ENCODE assay signal across 8 mouse cellular contexts in genomic region chr8:71569366-71570290, GRCm38 (mm10). TPM values are rescaled to one million over a fixed set of nuclear protein-coding genes. Genes with fewer than 3 reads are reported as not detected.
A peak's percentile ranks its signal among the peaks of the same experiment; 100 is the strongest.
DNase-seq lines count a peak whose midpoint lies in the region; ATAC-seq and TF ChIP-seq lines count a peak whose summit lies in the region.

No protein-coding gene starts in this region.

- peak; percentile 99 for DNase-seq in ES-CJ7 (ENCODE audit: low read depth, low spot score)
- DNase-seq in cerebellum, adult 2 months, result peak; percentile 95 to 97
- peak; percentile 75 to 83 for DNase-seq in heart, postnatal 14 days
- DNase-seq in kidney, postnatal 4 days, result peak; percentile 89 to 94
- DNase-seq in liver, embryonic 14.5 days (ENCODE audit: low read depth in 3 of 3, low spot score in 3 of 3), result peak; percentile 43 to 54 (median 51)
- DNase-seq in neural tube, embryonic 10.5 days (ENCODE audit: extremely low spot score, low spot score), result peak; percentile 80

- peak; percentile 37; the same call in 1 of the 2 replicates for TF ChIP-seq POLR2A in cerebellum, adult 2 months (IDR thresholded peaks at IDR 0.05; ENCODE audit: borderline replicate concordance, insufficient read depth, low read length)

- TF ChIP-seq CTCF in cerebellum, adult 2 months (IDR thresholded peaks at IDR 0.05; ENCODE audit: borderline replicate concordance, insufficient read depth, low read depth, low read length), result no peak
- no peak for TF ChIP-seq CTCF in liver, embryonic 14.5 days (IDR thresholded peaks at IDR 0.05; ENCODE audit: low read depth)

- WGBS in cerebellum, adult 2 months, result under 1% methylated on average over 51 of the region's 51 CpGs
- 1% methylated on average over 51 of the region's 51 CpGs for WGBS in forebrain, embryonic 16.5 days
- 3% methylated on average over 51 of the region's 51 CpGs for WGBS in liver, embryonic 14.5 days (ENCODE audit: insufficient replicate concordance)
- WGBS in stomach, embryonic 15.5 days, result under 1% methylated on average over 51 of the region's 51 CpGs

- intact Hi-C loops in heart, postnatal 14 days (cut with DNase I), result no loop called here

- peak overlapping the region; percentile 53 for H3K4me2 ChIP-seq in forebrain, embryonic 16.5 days (ENCODE audit: low read length)
- H3K4me2 ChIP-seq in liver, embryonic 14.5 days (ENCODE audit: low read depth), result peak overlapping the region; percentile 73
- H3K4me2 ChIP-seq in stomach, embryonic 15.5 days, result peak overlapping the region; percentile 88

- peak overlapping the region; percentile 92 for H3K4me3 ChIP-seq in cerebellum, adult 2 months (replicated peaks; ENCODE audit: insufficient read depth, low read depth, low read length)
- peak overlapping the region; percentile 66 for H3K4me3 ChIP-seq in forebrain, embryonic 16.5 days (replicated peaks; ENCODE audit: low read length)
- H3K4me3 ChIP-seq in liver, embryonic 14.5 days (ENCODE audit: insufficient read depth in 1 of 2, low read depth in 2 of 2, low read length in 2 of 2), result peak overlapping the region; percentile 40 to 64
- H3K4me3 ChIP-seq in stomach, embryonic 15.5 days (replicated peaks), result peak overlapping the region; percentile 67

- no peaks in the 10 kb centered on the region for H3K36me3 ChIP-seq in forebrain, embryonic 16.5 days (ENCODE audit: control insufficient read depth, insufficient read depth)
- H3K36me3 ChIP-seq in liver, embryonic 14.5 days (replicated peaks; ENCODE audit: control insufficient read depth, insufficient read depth, low read depth), result no peaks in the 10 kb centered on the region
- H3K36me3 ChIP-seq in stomach, embryonic 15.5 days, result no peaks in the 10 kb centered on the region

- peak overlapping the region; percentile 87 for H3K27ac ChIP-seq in cerebellum, adult 2 months (ENCODE audit: insufficient read depth, low read length)
- H3K27ac ChIP-seq in forebrain, embryonic 16.5 days (ENCODE audit: low read length), result peak overlapping the region; percentile 79
- no peak overlapping the region for H3K27ac ChIP-seq in liver, embryonic 14.5 days
- peak overlapping the region; percentile 94 for H3K27ac ChIP-seq in stomach, embryonic 15.5 days

- peaks cover 12% of the 10 kb centered on the region for H3K4me1 ChIP-seq in cerebellum, adult 2 months (ENCODE audit: control insufficient read depth, insufficient read depth, low read length)
- H3K4me1 ChIP-seq in forebrain, embryonic 16.5 days (replicated peaks; ENCODE audit: control insufficient read depth, insufficient read depth, low read length), result peaks cover 32% of the 10 kb centered on the region
- peaks cover 3 to 7% of the 10 kb centered on the region in 2 experiments for H3K4me1 ChIP-seq in liver, embryonic 14.5 days (replicated peaks; ENCODE audit: control insufficient read depth in 2 of 2, insufficient read depth in 2 of 2, low read length in 1 of 2)
- H3K4me1 ChIP-seq in stomach, embryonic 15.5 days, result peaks cover 17% of the 10 kb centered on the region

- H3K9me3 ChIP-seq in forebrain, embryonic 16.5 days (ENCODE audit: control insufficient read depth, low read length), result no peaks in the 10 kb centered on the region
- H3K9me3 ChIP-seq in liver, embryonic 14.5 days (ENCODE audit: control insufficient read depth, low read length), result no peaks in the 10 kb centered on the region
- H3K9me3 ChIP-seq in stomach, embryonic 15.5 days, result no peaks in the 10 kb centered on the region

- peak; percentile 81 for ATAC-seq in forebrain, embryonic 16.5 days
- ATAC-seq in liver, embryonic 14.5 days (ENCODE audit: insufficient read depth), result peak; percentile 71
- peak; percentile 74 for ATAC-seq in stomach, embryonic 15.5 days (ENCODE audit: insufficient read depth, low FRiP score, low read depth)

- TF ChIP-seq EP300 in liver, embryonic 14.5 days (IDR thresholded peaks at IDR 0.05; ENCODE audit: low read depth), result no peak

- H3K9ac ChIP-seq in forebrain, embryonic 16.5 days (replicated peaks; ENCODE audit: low read depth, low read length), result peak overlapping the region; percentile 56
- H3K9ac ChIP-seq in liver, embryonic 14.5 days (replicated peaks), result no peak overlapping the region
- H3K9ac ChIP-seq in stomach, embryonic 15.5 days, result peak overlapping the region; percentile 10; the same call in 1 of the 2 replicates

- no peaks in the 10 kb centered on the region for H3K27me3 ChIP-seq in cerebellum, adult 2 months (ENCODE audit: control insufficient read depth, insufficient read depth, low read length)
- no peaks in the 10 kb centered on the region for H3K27me3 ChIP-seq in forebrain, embryonic 16.5 days (replicated peaks; ENCODE audit: control insufficient read depth, insufficient read depth, low read length)
- peaks cover 9% of the 10 kb centered on the region for H3K27me3 ChIP-seq in liver, embryonic 14.5 days (ENCODE audit: control insufficient read depth, insufficient read depth, low read length)
- no peaks in the 10 kb centered on the region for H3K27me3 ChIP-seq in stomach, embryonic 15.5 days (replicated peaks)

RNA-seq across cellular contexts. Expression of gene Slc27a1, which starts 0.9 kb away (rescaled TPM):
- 142 and 153 TPM in 2 replicates for polyA plus RNA-seq in cerebellum, adult 2 months (2012; rRNA removed)
- polyA plus RNA-seq in forebrain, embryonic 16.5 days (2015; fragmentation: Nextera tagmentation; extraction: Ambion mirVana), result 74.6 and 75.9 TPM in 2 replicates
- 100 to 1,000 TPM; 127 to 151 TPM for total RNA-seq in heart, postnatal 14 days (2021)
- 1.9 and 2.4 TPM in 2 replicates for polyA plus RNA-seq in liver, embryonic 14.5 days (2012; rRNA removed)
- 0.28 and 0.71 TPM in 2 replicates for polyA plus RNA-seq in liver, embryonic 14.5 days (2014; fragmentation: Nextera tagmentation; extraction: Ambion mirVana)
- polyA plus RNA-seq in stomach, embryonic 15.5 days (2015; fragmentation: Nextera tagmentation; extraction: Ambion mirVana), result 37.1 and 38.8 TPM in 2 replicates

RNA-seq across cellular contexts. Expression of gene Nxnl1, which starts 3.2 kb away (rescaled TPM):
- polyA plus RNA-seq in cerebellum, adult 2 months (2012; rRNA removed), result 0.10 and 0.11 TPM in 2 replicates
- polyA plus RNA-seq in forebrain, embryonic 16.5 days (2015; fragmentation: Nextera tagmentation; extraction: Ambion mirVana), result not detected in 2 replicates
- total RNA-seq in heart, postnatal 14 days (2021), result under 1 TPM; 0.10 to 0.17 TPM
- not detected in 2 replicates for polyA plus RNA-seq in liver, embryonic 14.5 days (2012; rRNA removed)
- polyA plus RNA-seq in liver, embryonic 14.5 days (2014; fragmentation: Nextera tagmentation; extraction: Ambion mirVana), result 0.06 TPM in 2 replicates
- polyA plus RNA-seq in stomach, embryonic 15.5 days (2015; fragmentation: Nextera tagmentation; extraction: Ambion mirVana), result 0.08 and 0.15 TPM in 2 replicates

RNA-seq across cellular contexts. Expression of gene Tmem221, which starts 11.0 kb away (rescaled TPM):
- polyA plus RNA-seq in cerebellum, adult 2 months (2012; rRNA removed), result 0.21 and 0.26 TPM in 2 replicates
- 0.15 and 0.16 TPM in 2 replicates for polyA plus RNA-seq in forebrain, embryonic 16.5 days (2015; fragmentation: Nextera tagmentation; extraction: Ambion mirVana)
- total RNA-seq in heart, postnatal 14 days (2021), result under 1 TPM; 0.17 to 0.22 TPM
- 0.13 and 0.25 TPM in 2 replicates for polyA plus RNA-seq in liver, embryonic 14.5 days (2012; rRNA removed)
- polyA plus RNA-seq in liver, embryonic 14.5 days (2014; fragmentation: Nextera tagmentation; extraction: Ambion mirVana), result 0.37 and 0.39 TPM in 2 replicates
- 4.0 and 7.1 TPM in 2 replicates for polyA plus RNA-seq in stomach, embryonic 15.5 days (2015; fragmentation: Nextera tagmentation; extraction: Ambion mirVana)

RNA-seq across cellular contexts. Expression of gene Pgls, which starts 22.3 kb away (rescaled TPM):
- 42.5 and 42.8 TPM in 2 replicates for polyA plus RNA-seq in cerebellum, adult 2 months (2012; rRNA removed)
- polyA plus RNA-seq in forebrain, embryonic 16.5 days (2015; fragmentation: Nextera tagmentation; extraction: Ambion mirVana), result 167 and 189 TPM in 2 replicates
- total RNA-seq in heart, postnatal 14 days (2021), result 10 to 100 TPM; 72.9 to 74.2 TPM
- 45.6 and 58.5 TPM in 2 replicates for polyA plus RNA-seq in liver, embryonic 14.5 days (2012; rRNA removed)
- polyA plus RNA-seq in liver, embryonic 14.5 days (2014; fragmentation: Nextera tagmentation; extraction: Ambion mirVana), result 104 and 105 TPM in 2 replicates
- 238 and 243 TPM in 2 replicates for polyA plus RNA-seq in stomach, embryonic 15.5 days (2015; fragmentation: Nextera tagmentation; extraction: Ambion mirVana)

RNA-seq across cellular contexts. Expression of gene Mvb12a, which starts 26.9 kb away (rescaled TPM):
- polyA plus RNA-seq in cerebellum, adult 2 months (2012; rRNA removed), result 113 and 118 TPM in 2 replicates
- 52.8 and 65.3 TPM in 2 replicates for polyA plus RNA-seq in forebrain, embryonic 16.5 days (2015; fragmentation: Nextera tagmentation; extraction: Ambion mirVana)
- total RNA-seq in heart, postnatal 14 days (2021), result 10 to 100 TPM; 28.8 to 29.7 TPM
- 21.1 and 25.6 TPM in 2 replicates for polyA plus RNA-seq in liver, embryonic 14.5 days (2012; rRNA removed)
- polyA plus RNA-seq in liver, embryonic 14.5 days (2014; fragmentation: Nextera tagmentation; extraction: Ambion mirVana), result 31.1 and 35.2 TPM in 2 replicates
- polyA plus RNA-seq in stomach, embryonic 15.5 days (2015; fragmentation: Nextera tagmentation; extraction: Ambion mirVana), result 97.6 and 107 TPM in 2 replicates

Comparison
In these comparisons a context has a peak if more than half of its experiments do, and no peak if none do; other contexts are left out.
1. RNA of gene Slc27a1, which starts 0.9 kb away (polyA plus RNA-seq): 142 to 153 TPM in cerebellum, adult 2 months, 74.6 to 75.9 TPM in forebrain, embryonic 16.5 days and 37.1 to 38.8 TPM in stomach, embryonic 15.5 days; 0.28 to 2.4 TPM in liver, embryonic 14.5 days; every median in the first group is over 10 times any median in the second.
2. Peak in every context shown above with its lines, with median percentiles within 50 percentile points of each other: DNase-seq, H3K4me3 ChIP-seq, ATAC-seq and H3K4me2 ChIP-seq.